Mouse (Mus musculus) limb, embryonic 15.5 days (tissue): Measurements from ENCODE around the gene 1520401A03Rik. TPM values are rescaled to one million over a fixed set of nuclear protein-coding genes. Genes with fewer than 3 reads are reported as not detected.
A peak's percentile ranks its signal among the peaks of the same experiment; 100 is the strongest.

Source experiments
- ATAC-seq: fragments of 200-750 bp; cut with Nextera tagmentation; 2 replicates; pipeline ENCODE4 v1.8.0; 2017; ENCODE audit warnings: low read depth, moderate TSS enrichment; ENCODE audit not compliant: insufficient number of reproducible peaks, low FRiP score, low TSS enrichment
- H3K27ac ChIP-seq: fragments of 300-500 bp; sonication (generic); 2 replicates; pipeline ENCODE4 v1.5.1; 2015; ENCODE audit warnings: moderate library complexity, mild to moderate bottlenecking, inconsistent platforms
- H3K27me3 ChIP-seq: fragments of 300-500 bp; sonication (generic); 2 replicates; pipeline ENCODE4 v1.6.1; 2015; ENCODE audit warnings: inconsistent platforms
- H3K36me3 ChIP-seq: fragments of 300-500 bp; sonication (generic); 2 replicates; pipeline ENCODE4 v1.6.1; 2015; ENCODE audit warnings: inconsistent platforms
- H3K4me1 ChIP-seq: fragments of 300-500 bp; sonication (generic); 2 replicates; pipeline ENCODE4 v1.6.1; 2015; ENCODE audit warnings: inconsistent platforms
- H3K4me2 ChIP-seq: fragments of 300-500 bp; sonication (generic); 2 replicates; pipeline ENCODE4 v1.6.1; 2015; ENCODE audit warnings: mild to moderate bottlenecking, inconsistent platforms
- H3K4me3 ChIP-seq: fragments of 300-500 bp; sonication (generic); 2 replicates; pipeline ENCODE4 v1.5.1; 2015; ENCODE audit warnings: mild to moderate bottlenecking, inconsistent platforms
- H3K9ac ChIP-seq: fragments of 300-500 bp; sonication (generic); 2 replicates; pipeline ENCODE4 v1.6.1; 2015; ENCODE audit warnings: inconsistent platforms
- H3K9me3 ChIP-seq: fragments of 300-500 bp; sonication (generic); 2 replicates; pipeline ENCODE4 v1.6.1; 2016; ENCODE audit warnings: inconsistent platforms
- WGBS: fragments of 180-500 bp; shearing (Covaris S2); methylation state at CpG from one replicate; pipeline ENCODE4 v1.1.7; 2015; 5-methylcytosine and 5-hydroxymethylcytosine counted together
- polyA plus RNA-seq: library from polyadenylated mRNA; unstranded; fragments of >200 nt; fragmentation: Nextera tagmentation; extraction: Ambion mirVana; gene quantifications from 2 replicates; pipeline ENCODE4 v1.2.1, GENCODE M21; 2015

Gene 1520401A03Rik
- polyA plus RNA-seq, 1 experiment from 2014 or later, result 2.9 TPM

GRCm38 (mm10) chr17:23725999-23726757, 3.6 kb upstream of the 1520401A03Rik start, which contains the start of gene Pkmyt1:
Gene Pkmyt1 (plus strand): TSS chr17:23726336.
- Histone ChIP-seq H3K27ac (peak within 1 kb of the TSS; percentile 86), H3K9ac (peak within 1 kb of the TSS; percentile 71), H3K4me3 (peak within 1 kb of the TSS; percentile 89), H3K27me3 (no peaks in the 10 kb centered on the region), H3K4me2 (peak within 1 kb of the TSS; percentile 87), H3K4me1 (peaks cover 14% of the 10 kb centered on the region), H3K36me3 (no peaks in the 10 kb centered on the region), H3K9me3 (no peaks in the 10 kb centered on the region)
- WGBS, result 1% methylated on average over 73 of the region's 73 CpGs
- peak; percentile 90 for ATAC-seq

GRCm38 (mm10) chr17:23725477-23725876, 2.9 kb upstream of the 1520401A03Rik start:
- H3K27ac ChIP-seq, result peak overlapping the region; percentile 79
- peaks cover 16% of the 10 kb centered on the region for H3K4me1 ChIP-seq
- 56% methylated on average over 4 of the region's 4 CpGs for WGBS
- H3K4me2 ChIP-seq, result peak overlapping the region; percentile 87
- peak overlapping the region; percentile 89 for H3K4me3 ChIP-seq
- H3K36me3 ChIP-seq, result no peaks in the 10 kb centered on the region
- H3K9me3 ChIP-seq, result no peaks in the 10 kb centered on the region
- H3K27me3 ChIP-seq, result 0 out of 2 replicates have a peak, but pooled peaks cover 2% of the 10 kb centered on the region
- no peak for ATAC-seq
- H3K9ac ChIP-seq, result no peak overlapping the region; the same call in 1 of the 2 replicates

GRCm38 (mm10) chr17:23721886-23722285, 697 bp downstream of the 1520401A03Rik start:
- 85% methylated on average over 2 of the region's 2 CpGs for WGBS
- Histone ChIP-seq H3K27ac (peak overlapping the region; percentile 24; the same call in 1 of the 2 replicates), H3K9ac (no peak overlapping the region), H3K4me1 (peaks cover 12% of the 10 kb centered on the region), H3K9me3 (no peaks in the 10 kb centered on the region), H3K27me3 (0 out of 2 replicates have a peak, but pooled peaks cover 2% of the 10 kb centered on the region), H3K4me2 (no peak overlapping the region), H3K4me3 (no peak overlapping the region), H3K36me3 (no peaks in the 10 kb centered on the region)
- ATAC-seq, result no peak

- Histone ChIP-seq H3K9me3 (no peaks in the 10 kb centered on the region), H3K27me3 (0 out of 2 replicates have a peak, but pooled peaks cover 2% of the 10 kb centered on the region), H3K36me3 (no peaks in the 10 kb centered on the region), H3K4me1 (0 out of 2 replicates have a peak, but pooled peaks cover 3% of the 10 kb centered on the region), H3K27ac (no peak overlapping the region), H3K4me2 (no peak overlapping the region), H3K4me3 (no peak overlapping the region), H3K9ac (no peak overlapping the region)
- no peak for ATAC-seq
- WGBS, result 20% methylated on average over 1 of the region's 1 CpGs
Observed at GRCm38 (mm10) chr17:23719455-23719854, 3.1 kb downstream of the 1520401A03Rik start.

- Histone ChIP-seq H3K36me3 (no peaks in the 10 kb centered on the region), H3K4me2 (no peak overlapping the region), H3K4me3 (no peak overlapping the region), H3K27me3 (0 out of 2 replicates have a peak, but pooled peaks cover 2% of the 10 kb centered on the region), H3K27ac (no peak overlapping the region), H3K9ac (no peak overlapping the region), H3K9me3 (no peaks in the 10 kb centered on the region), H3K4me1 (0 out of 2 replicates have a peak, but pooled peaks cover 3% of the 10 kb centered on the region)
- ATAC-seq, result no peak
- WGBS, result 59% methylated on average over 2 of the region's 2 CpGs
Observed at GRCm38 (mm10) chr17:23717003-23717402, 5.6 kb downstream of the 1520401A03Rik start.

GRCm38 (mm10) chr17:23706212-23706611, 16.4 kb downstream of the 1520401A03Rik start:
- H3K9ac ChIP-seq, result no peak overlapping the region
- no peak overlapping the region for H3K27ac ChIP-seq
- H3K27me3 ChIP-seq, result peaks cover 10% of the 10 kb centered on the region; the same call in 1 of the 2 replicates
- H3K4me3 ChIP-seq, result no peak overlapping the region
- no peak overlapping the region for H3K4me2 ChIP-seq
- 6% methylated on average over 3 of the region's 3 CpGs for WGBS
- H3K4me1 ChIP-seq, result peaks cover 8% of the 10 kb centered on the region
- no peaks in the 10 kb centered on the region for H3K9me3 ChIP-seq
- no peaks in the 10 kb centered on the region for H3K36me3 ChIP-seq
- no peak for ATAC-seq

GRCm38 (mm10) chr17:23705525-23706104, 17.0 kb downstream of the 1520401A03Rik start:
- Histone ChIP-seq H3K36me3 (no peaks in the 10 kb centered on the region), H3K4me1 (peaks cover 8% of the 10 kb centered on the region), H3K4me3 (no peak overlapping the region), H3K27ac (no peak overlapping the region), H3K9ac (no peak overlapping the region), H3K9me3 (no peaks in the 10 kb centered on the region), H3K4me2 (no peak overlapping the region), H3K27me3 (peaks cover 16% of the 10 kb centered on the region)
- 72% methylated on average over 7 of the region's 7 CpGs for WGBS
- 0 out of 2 replicates have a peak, but pooled peaks have one; percentile 31 for ATAC-seq

GRCm38 (mm10) chr17:23704741-23705140, 17.8 kb downstream of the 1520401A03Rik start:
- H3K27ac ChIP-seq, result no peak overlapping the region; the same call in 1 of the 2 replicates
- WGBS, result 22% methylated on average over 7 of the region's 7 CpGs
- no peak for ATAC-seq
- H3K9ac ChIP-seq, result no peak overlapping the region
- no peaks in the 10 kb centered on the region for H3K9me3 ChIP-seq
- H3K4me1 ChIP-seq, result peaks cover 15% of the 10 kb centered on the region
- peaks cover 24% of the 10 kb centered on the region for H3K27me3 ChIP-seq
- no peak overlapping the region for H3K4me3 ChIP-seq
- no peak overlapping the region for H3K4me2 ChIP-seq
- no peaks in the 10 kb centered on the region for H3K36me3 ChIP-seq

GRCm38 (mm10) chr17:23703301-23703700, 19.3 kb downstream of the 1520401A03Rik start:
- no peak overlapping the region for H3K4me2 ChIP-seq
- H3K4me3 ChIP-seq, result no peak overlapping the region
- peaks cover 21% of the 10 kb centered on the region for H3K4me1 ChIP-seq
- H3K27ac ChIP-seq, result no peak overlapping the region
- no peaks in the 10 kb centered on the region for H3K9me3 ChIP-seq
- no peak overlapping the region for H3K9ac ChIP-seq
- ATAC-seq, result no peak
- H3K36me3 ChIP-seq, result no peaks in the 10 kb centered on the region
- 86% methylated on average over 9 of the region's 9 CpGs for WGBS
- peaks cover 38% of the 10 kb centered on the region for H3K27me3 ChIP-seq

GRCm38 (mm10) chr17:23700079-23700478, 22.5 kb downstream of the 1520401A03Rik start:
- peaks cover 16% of the 10 kb centered on the region for H3K4me1 ChIP-seq
- peaks cover 41% of the 10 kb centered on the region for H3K27me3 ChIP-seq
- peak overlapping the region; percentile 60 for H3K4me3 ChIP-seq
- no peaks in the 10 kb centered on the region for H3K36me3 ChIP-seq
- ATAC-seq, result peak; percentile 85
- WGBS, result under 1% methylated on average over 25 of the region's 28 CpGs
- H3K9ac ChIP-seq, result peak overlapping the region; percentile 33; the same call in 1 of the 2 replicates
- no peaks in the 10 kb centered on the region for H3K9me3 ChIP-seq
- H3K27ac ChIP-seq, result no peak overlapping the region
- H3K4me2 ChIP-seq, result peak overlapping the region; percentile 100

- no peaks in the 10 kb centered on the region for H3K9me3 ChIP-seq
- peaks cover 13% of the 10 kb centered on the region for H3K4me1 ChIP-seq
- peak overlapping the region; percentile 33 for H3K9ac ChIP-seq
- H3K36me3 ChIP-seq, result no peaks in the 10 kb centered on the region
- H3K27ac ChIP-seq, result no peak overlapping the region
- ATAC-seq, result peak; percentile 35; the same call in 1 of the 2 replicates
- H3K27me3 ChIP-seq, result peaks cover 41% of the 10 kb centered on the region
- WGBS, result 1% methylated on average over 85 of the region's 101 CpGs
- peak overlapping the region; percentile 60 for H3K4me3 ChIP-seq
- peak overlapping the region; percentile 100 for H3K4me2 ChIP-seq
Observed at GRCm38 (mm10) chr17:23699131-23700077, 23.2 kb downstream of the 1520401A03Rik start.
